Mouse (Mus musculus) testis, adult 2 months (tissue): Measurements from ENCODE around the gene Gm45213.

Source experiments
- CTCF ChIP-seq: fragments of 200-500 bp; IDR thresholded peaks from 2 replicates; pipeline ENCODE4 v1.5.1; 2012; ENCODE audit warnings: low read depth, mild to moderate bottlenecking, inconsistent platforms, low read length, moderate library complexity; ENCODE audit not compliant: control insufficient read depth, insufficient read depth, insufficient replicate concordance
- POLR2A ChIP-seq: fragments of 200-500 bp; IDR thresholded peaks from 2 replicates; pipeline ENCODE4 v1.6.1; 2012; ENCODE audit warnings: low read depth, mild to moderate bottlenecking, inconsistent platforms, low read length, moderate library complexity; ENCODE audit not compliant: control insufficient read depth

DNA sequence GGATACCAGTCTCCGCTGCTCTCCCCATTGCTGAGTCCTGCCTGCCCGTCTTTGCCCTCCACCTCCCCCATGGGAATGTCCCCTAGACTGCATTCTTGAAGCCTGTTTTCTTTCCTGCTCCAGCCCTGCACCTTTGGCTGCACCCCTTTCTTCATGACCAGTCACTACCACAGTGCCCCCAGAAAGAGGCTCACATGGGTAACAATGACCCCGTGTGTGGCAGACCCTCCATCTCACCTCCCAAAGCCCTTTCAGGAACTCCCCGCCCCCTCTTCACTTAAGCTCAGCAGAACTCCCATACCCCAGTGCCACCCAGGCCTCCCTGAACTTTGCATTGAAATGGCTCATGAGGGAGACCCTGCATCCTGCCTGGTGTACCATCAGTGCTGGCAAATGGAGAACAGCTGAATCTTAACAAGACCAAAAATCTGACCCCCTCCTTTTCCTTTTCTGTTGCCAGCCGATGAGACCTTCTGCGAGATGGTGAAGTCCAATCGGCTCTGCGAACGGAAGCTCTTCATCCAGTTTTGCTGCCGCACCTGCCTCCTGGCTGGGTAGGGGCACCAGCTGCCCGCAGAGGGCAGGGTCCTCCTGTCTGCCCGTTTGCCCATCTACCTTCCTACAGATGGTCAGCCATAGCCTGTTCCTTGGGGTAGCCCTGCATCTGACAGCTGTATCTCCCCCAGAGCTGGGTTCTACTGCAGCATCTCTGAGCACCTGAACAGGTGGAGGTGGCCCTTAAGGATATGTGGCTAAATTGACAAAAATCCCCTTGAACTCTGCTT, 5.2 kb downstream of the Gm45213 start:
- TF ChIP-seq CTCF (no peak), POLR2A (no peak)
